Mouse (Mus musculus): ENCODE data around the gene Csnk1d.

- TF ChIP-seq CHD2 (IDR thresholded peaks at IDR 0.05; ENCODE audit: low read depth, low read length) (no peak), HCFC1 (IDR thresholded peaks at IDR 0.05; ENCODE audit: borderline replicate concordance, insufficient read depth, low read length) (no peak), ZC3H11A (IDR thresholded peaks at IDR 0.05; ENCODE audit: borderline replicate concordance, low read depth, low read length) (no peak), ZNF384 (IDR thresholded peaks at IDR 0.05; ENCODE audit: low read depth, low read length) (no peak)
Observed at GRCm38 (mm10) chr11:120961594-120961993, 29.5 kb downstream of the Csnk1d start.
